Mouse (Mus musculus) kidney, embryonic 15.5 days (tissue): ENCODE results near the gene Mtch2. TPM values are rescaled to one million over a fixed set of nuclear protein-coding genes. Genes with fewer than 3 reads are reported as not detected.
"Not testable (repeated sequence)": the region's sequence is repeated elsewhere in the genome, so short reads cannot be mapped to it uniquely, and the experiment has no call there.

ENCODE experiments used
- ATAC-seq: fragments of 200-750 bp; cut with Nextera tagmentation; replicated peaks from 2 replicates; pipeline ENCODE4 v1.8.0; 2017; ENCODE audit warnings: moderate TSS enrichment; ENCODE audit not compliant: low FRiP score
- H3K27ac ChIP-seq: fragments of 300-500 bp; sonication (generic); 2 replicates; pipeline ENCODE4 v1.5.1; 2015; ENCODE audit warnings: mild to moderate bottlenecking, inconsistent platforms
- H3K27me3 ChIP-seq: fragments of 300-500 bp; sonication (generic); 2 replicates; pipeline ENCODE4 v1.6.1; 2015; ENCODE audit warnings: inconsistent platforms
- H3K36me3 ChIP-seq: fragments of 300-500 bp; sonication (generic); 2 replicates; pipeline ENCODE4 v1.6.1; 2015; ENCODE audit warnings: inconsistent platforms
- H3K4me1 ChIP-seq: fragments of 300-500 bp; sonication (generic); 2 replicates; pipeline ENCODE4 v1.6.1; 2015; ENCODE audit warnings: inconsistent platforms
- H3K4me2 ChIP-seq: fragments of 300-500 bp; sonication (generic); 2 replicates; pipeline ENCODE4 v1.6.1; 2015; ENCODE audit warnings: moderate library complexity, mild to moderate bottlenecking, inconsistent platforms
- H3K4me3 ChIP-seq: fragments of 300-500 bp; sonication (generic); replicated peaks from 2 replicates; pipeline ENCODE4 v1.5.1; 2015; ENCODE audit warnings: mild to moderate bottlenecking, inconsistent platforms
- H3K9ac ChIP-seq: fragments of 300-500 bp; sonication (generic); 2 replicates; pipeline ENCODE4 v1.6.1; 2015; ENCODE audit warnings: mild to moderate bottlenecking, inconsistent platforms
- H3K9me3 ChIP-seq: fragments of 300-500 bp; sonication (generic); replicated peaks from 2 replicates; pipeline ENCODE4 v1.6.1; 2016; ENCODE audit warnings: inconsistent platforms
- WGBS: fragments of 180-500 bp; shearing (Covaris S2); methylation state at CpG from one replicate; pipeline ENCODE4 v1.1.7; 2015; ENCODE audit warnings: mixed read lengths; 5-methylcytosine and 5-hydroxymethylcytosine counted together
- polyA plus RNA-seq: library from polyadenylated mRNA; unstranded; fragments of >200 nt; fragmentation: Nextera tagmentation; extraction: Ambion mirVana; gene quantifications from 2 replicates; pipeline ENCODE4 v1.2.1, GENCODE M21; 2015

The Mtch2 gene
- polyA plus RNA-seq, 1 experiment from 2014 or later = 208 TPM

- Histone ChIP-seq H3K4me3 (peak overlapping the region; percentile 58), H3K4me1 (peaks cover 33% of the 10 kb centered on the region), H3K9ac (peak overlapping the region; percentile 53), H3K4me2 (peak overlapping the region; percentile 92), H3K27me3 (peaks cover 46% of the 10 kb centered on the region), H3K36me3 (peaks cover 17% of the 10 kb centered on the region), H3K27ac (no peak overlapping the region), H3K9me3 (no peaks in the 10 kb centered on the region)
- peak; percentile 86 for ATAC-seq
- WGBS = 2% methylated on average over 129 of the region's 133 CpGs
These were observed 42.9 kb downstream of the Mtch2 start for GRCm38 (mm10) chr2:90889550-90890548.

GRCm38 (mm10) chr2:90893673-90894298, 46.8 kb downstream of the Mtch2 start:
- 86% methylated on average over 6 of the region's 6 CpGs for WGBS
- no peak for ATAC-seq

GRCm38 (mm10) chr2:90894299-90894677, 47.3 kb downstream of the Mtch2 start:
- WGBS = 88% methylated on average over 3 of the region's 3 CpGs
- H3K36me3 ChIP-seq = peaks cover 62% of the 10 kb centered on the region
- not testable (repeated sequence) for H3K27me3 ChIP-seq, H3K4me2 ChIP-seq, H3K9ac ChIP-seq, H3K27ac ChIP-seq, H3K4me3 ChIP-seq, ATAC-seq, H3K9me3 ChIP-seq
- H3K4me1 ChIP-seq = peaks cover 12% of the 10 kb centered on the region

More at GRCm38 (mm10) chr2:90893673-90894298, 46.8 kb downstream of the Mtch2 start:
- Histone ChIP-seq H3K4me2 (no peak overlapping the region), H3K27me3 (peaks cover 7% of the 10 kb centered on the region), H3K36me3 (peaks cover 56% of the 10 kb centered on the region), H3K27ac (no peak overlapping the region), H3K4me1 (peaks cover 15% of the 10 kb centered on the region), H3K9me3 (no peaks in the 10 kb centered on the region), H3K9ac (no peak overlapping the region), H3K4me3 (no peak overlapping the region)

GRCm38 (mm10) chr2:90903398-90903797, 56.4 kb downstream of the Mtch2 start:
- no peaks in the 10 kb centered on the region for H3K9me3 ChIP-seq
- H3K27ac ChIP-seq = peak overlapping the region; percentile 95; the same call in 1 of the 2 replicates
- H3K4me1 ChIP-seq = peaks cover 28% of the 10 kb centered on the region
- H3K36me3 ChIP-seq = peaks cover 65% of the 10 kb centered on the region
- peak overlapping the region; percentile 73 for H3K4me2 ChIP-seq
- no peaks in the 10 kb centered on the region for H3K27me3 ChIP-seq
- 84% methylated on average over 2 of the region's 2 CpGs for WGBS
- peak overlapping the region; percentile 95 for H3K4me3 ChIP-seq
- peak overlapping the region; percentile 95 for H3K9ac ChIP-seq
- no peak for ATAC-seq

DNA sequence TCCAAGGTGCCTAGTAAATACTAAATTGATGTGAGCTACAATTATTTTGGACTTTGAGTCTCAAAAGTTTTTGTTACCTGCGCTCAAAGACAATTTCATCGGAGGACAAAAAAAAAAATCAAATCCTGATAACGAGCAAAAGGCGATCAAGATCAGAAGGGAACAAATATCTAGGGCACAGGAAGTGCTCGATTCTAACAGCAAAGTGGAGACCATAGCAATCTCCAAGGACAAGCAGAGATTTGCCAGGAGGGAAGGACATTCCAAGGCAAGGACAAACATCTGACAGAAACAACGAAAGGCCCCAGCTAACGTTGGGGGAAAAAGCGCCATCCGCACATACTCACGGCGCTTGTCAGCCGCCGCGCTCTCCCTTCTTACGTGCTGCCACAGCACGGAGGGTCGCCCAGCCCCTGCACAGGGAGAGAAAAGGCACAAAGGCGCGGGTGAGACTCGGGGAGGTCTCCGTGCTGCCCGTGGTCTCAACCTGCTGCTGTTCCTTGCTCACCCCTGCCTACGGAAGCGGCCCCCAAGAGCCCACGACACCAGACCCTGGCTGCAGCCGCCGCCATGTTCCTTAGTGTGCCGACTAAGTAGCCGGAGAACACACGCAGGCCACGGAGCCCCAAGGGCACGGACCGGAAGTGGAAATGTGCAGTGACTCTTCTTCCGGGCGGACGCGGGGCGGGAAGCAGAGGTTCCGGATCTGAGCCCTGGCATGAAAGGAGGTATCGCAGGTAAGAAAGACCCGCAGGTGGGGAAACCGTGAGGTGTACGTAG, 57.3 kb downstream of the Mtch2 start, which contains the start of the genes Kbtbd4 and Ndufs3:
Gene Kbtbd4 (plus strand): TSS at position 665 of the 780 bp plus-strand sequence.
Gene Ndufs3 (minus strand): TSS at position 752 of the 780 bp plus-strand sequence.
- peak within 1 kb of the TSS; percentile 95 for H3K9ac ChIP-seq
- H3K4me1 ChIP-seq = peaks cover 28% of the 10 kb centered on the region
- H3K27ac ChIP-seq = peak within 1 kb of the TSS; percentile 95
- H3K9me3 ChIP-seq = no peaks in the 10 kb centered on the region
- H3K36me3 ChIP-seq = peaks cover 65% of the 10 kb centered on the region
- peak within 1 kb of the TSS; percentile 95 for H3K4me3 ChIP-seq
- ATAC-seq = peak; percentile 94
- no peaks in the 10 kb centered on the region for H3K27me3 ChIP-seq
- under 1% methylated on average over 43 of the region's 43 CpGs for WGBS
- peak within 1 kb of the TSS; percentile 73 for H3K4me2 ChIP-seq

- Histone ChIP-seq H3K27ac (peak overlapping the region; percentile 95), H3K4me3 (peak overlapping the region; percentile 95), H3K36me3 (peaks cover 65% of the 10 kb centered on the region), H3K4me2 (peak overlapping the region; percentile 73), H3K9ac (peak overlapping the region; percentile 95), H3K27me3 (no peaks in the 10 kb centered on the region), H3K4me1 (peaks cover 28% of the 10 kb centered on the region), H3K9me3 (no peaks in the 10 kb centered on the region)
- ATAC-seq = peak; percentile 81
- WGBS = under 1% methylated on average over 21 of the region's 21 CpGs
These were observed 57.9 kb downstream of the Mtch2 start for GRCm38 (mm10) chr2:90904856-90905224.

GRCm38 (mm10) chr2:90906721-90907120, 59.8 kb downstream of the Mtch2 start:
- H3K36me3 ChIP-seq = peaks cover 65% of the 10 kb centered on the region
- H3K9ac ChIP-seq = no peak overlapping the region
- no peak for ATAC-seq

GRCm38 (mm10) chr2:90910861-90911260, 63.9 kb downstream of the Mtch2 start:
- no peaks in the 10 kb centered on the region for H3K27me3 ChIP-seq
- H3K9ac ChIP-seq = no peak overlapping the region
- H3K9me3 ChIP-seq = no peaks in the 10 kb centered on the region
- no peak overlapping the region for H3K4me2 ChIP-seq
- no peak overlapping the region for H3K27ac ChIP-seq
- H3K4me3 ChIP-seq = no peak overlapping the region
- WGBS = 82% methylated on average over 1 of the region's 1 CpGs
- H3K4me1 ChIP-seq = peaks cover 19% of the 10 kb centered on the region
- ATAC-seq = no peak
- H3K36me3 ChIP-seq = peaks cover 83% of the 10 kb centered on the region

More at GRCm38 (mm10) chr2:90906721-90907120, 59.8 kb downstream of the Mtch2 start:
- Histone ChIP-seq H3K4me2 (no peak overlapping the region), H3K27me3 (no peaks in the 10 kb centered on the region), H3K4me1 (peaks cover 28% of the 10 kb centered on the region), H3K9me3 (no peaks in the 10 kb centered on the region), H3K4me3 (no peak overlapping the region), H3K27ac (no peak overlapping the region)
- WGBS = 93% methylated on average over 2 of the region's 2 CpGs

GRCm38 (mm10) chr2:90911668-90912067, 64.7 kb downstream of the Mtch2 start:
- ATAC-seq = no peak
- Histone ChIP-seq H3K4me2 (no peak overlapping the region), H3K27ac (no peak overlapping the region), H3K4me1 (peaks cover 21% of the 10 kb centered on the region), H3K27me3 (no peaks in the 10 kb centered on the region), H3K4me3 (no peak overlapping the region), H3K36me3 (peaks cover 76% of the 10 kb centered on the region), H3K9me3 (no peaks in the 10 kb centered on the region), H3K9ac (no peak overlapping the region)
- 92% methylated on average over 1 of the region's 1 CpGs for WGBS

DNA sequence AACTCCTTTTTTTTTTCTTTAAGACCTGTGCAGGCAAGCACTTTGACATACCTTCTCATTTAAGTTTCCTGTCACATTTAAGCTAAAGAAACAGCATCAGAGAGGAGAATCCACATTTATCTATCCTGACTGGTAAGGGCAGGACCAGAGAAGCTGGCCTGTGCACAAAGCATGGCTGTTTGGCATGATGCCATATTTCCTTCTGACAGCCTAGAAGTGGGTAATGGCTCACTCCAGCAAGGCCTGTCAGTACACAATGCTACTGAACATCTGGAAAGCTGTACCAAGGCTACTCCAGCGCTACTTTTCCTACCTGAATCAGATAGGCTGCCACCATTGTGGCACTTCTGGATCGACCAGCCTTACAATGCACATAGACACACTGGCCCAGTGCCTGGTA, 66.7 kb downstream of the Mtch2 start:
- Histone ChIP-seq H3K9ac (no peak overlapping the region), H3K4me3 (no peak overlapping the region), H3K4me2 (no peak overlapping the region), H3K4me1 (peaks cover 28% of the 10 kb centered on the region), H3K27me3 (no peaks in the 10 kb centered on the region), H3K9me3 (no peaks in the 10 kb centered on the region), H3K36me3 (peaks cover 60% of the 10 kb centered on the region), H3K27ac (no peak overlapping the region)
- 80% methylated on average over 2 of the region's 2 CpGs for WGBS
- no peak for ATAC-seq

GRCm38 (mm10) chr2:90915516-90915915, 68.6 kb downstream of the Mtch2 start:
- peaks cover 42% of the 10 kb centered on the region for H3K36me3 ChIP-seq
- H3K9ac ChIP-seq = no peak overlapping the region
- no peaks in the 10 kb centered on the region for H3K9me3 ChIP-seq
- H3K4me3 ChIP-seq = no peak overlapping the region
- no peak for ATAC-seq
- peak overlapping the region; percentile 10; the same call in 1 of the 2 replicates for H3K27ac ChIP-seq
- 84% methylated on average over 1 of the region's 1 CpGs for WGBS
- H3K4me2 ChIP-seq = peak overlapping the region; percentile 86
- H3K4me1 ChIP-seq = peaks cover 28% of the 10 kb centered on the region
- H3K27me3 ChIP-seq = no peaks in the 10 kb centered on the region
